8 mouse cellular contexts compared by ENCODE assay signal in the genomic region with DNA sequence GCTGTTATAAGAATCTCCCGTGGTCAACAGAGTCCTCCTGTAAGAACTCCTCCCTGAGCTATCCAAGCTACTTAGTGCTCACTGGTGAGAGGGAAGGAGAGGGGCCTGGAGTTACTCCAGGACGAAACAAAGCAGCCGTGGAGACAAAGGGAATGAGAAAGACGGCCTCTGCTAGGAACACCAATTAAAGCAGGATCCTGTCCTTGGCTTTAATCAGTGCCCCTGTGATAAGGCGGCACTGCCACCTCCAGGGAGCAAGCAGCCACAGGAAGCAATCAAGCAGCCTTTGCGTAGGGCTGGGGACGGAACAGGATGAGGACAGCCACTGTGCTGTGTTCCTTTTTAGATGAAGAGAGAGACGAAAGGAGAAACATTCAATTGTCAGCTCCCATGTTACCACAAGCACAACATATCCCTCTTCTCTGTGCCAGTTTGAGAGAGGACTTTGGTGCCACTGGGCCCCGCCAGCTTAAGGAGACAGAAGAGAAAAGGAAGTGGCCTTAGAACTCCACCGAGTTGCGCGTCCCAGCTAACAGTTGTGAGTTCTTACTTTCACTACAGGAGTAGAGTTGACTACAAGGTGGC.
DNase-seq lines count a peak whose midpoint lies in the region; ATAC-seq and TF ChIP-seq lines count a peak whose summit lies in the region.

No protein-coding gene starts in this region.

- TF ChIP-seq CTCF in kidney, postnatal 0 days (IDR thresholded peaks at IDR 0.05; ENCODE audit: low read depth): peak; percentile 39; the same call in 1 of the 2 replicates

- peak overlapping the region; percentile 94 for H3K27ac ChIP-seq in heart, embryonic 12.5 days (ENCODE audit: poor library complexity, severe bottlenecking)
- peak overlapping the region; percentile 91 for H3K27ac ChIP-seq in kidney, postnatal 0 days
- peak overlapping the region; percentile 94 for H3K27ac ChIP-seq in stomach, embryonic 14.5 days (ENCODE audit: low read length)

- 0 out of 2 replicates have a peak, but pooled peaks cover 4% of the 10 kb centered on the region for H3K36me3 ChIP-seq in heart, embryonic 12.5 days
- 0 out of 2 replicates have a peak, but pooled peaks cover 3% of the 10 kb centered on the region for H3K36me3 ChIP-seq in kidney, postnatal 0 days (ENCODE audit: insufficient read depth, low read length)
- no peaks in the 10 kb centered on the region for H3K36me3 ChIP-seq in stomach, embryonic 14.5 days (ENCODE audit: control insufficient read depth, insufficient read depth, low read length)

- peak; percentile 62 for DNase-seq in 416B (ENCODE audit: low read depth)
- DNase-seq in adrenal gland, postnatal 36 days: peak; percentile 52 to 53
- DNase-seq in kidney, postnatal 0 days (ENCODE audit: low spot score): peak; percentile 55
- DNase-seq in lung, postnatal 36 days: peak; percentile 68
- DNase-seq in urinary bladder, postnatal 25 days (ENCODE audit: low spot score): no peak
- DNase-seq in urinary bladder, adult 18-20 months (ENCODE audit: low spot score in 2 of 2): no peak

- no peak overlapping the region for H3K4me3 ChIP-seq in heart, embryonic 12.5 days
- no peak overlapping the region for H3K4me3 ChIP-seq in kidney, postnatal 0 days (replicated peaks; ENCODE audit: low read depth, low read length)
- H3K4me3 ChIP-seq in stomach, embryonic 14.5 days (ENCODE audit: low read depth, low read length): no peak overlapping the region

- H3K4me1 ChIP-seq in heart, embryonic 12.5 days (replicated peaks): peaks cover 97% of the 10 kb centered on the region
- peaks cover 67% of the 10 kb centered on the region for H3K4me1 ChIP-seq in kidney, postnatal 0 days (replicated peaks; ENCODE audit: insufficient read depth, low read length)
- peaks cover 65% of the 10 kb centered on the region for H3K4me1 ChIP-seq in stomach, embryonic 14.5 days (ENCODE audit: control insufficient read depth, insufficient read depth, low read length)

- peak overlapping the region; percentile 52 for H3K4me2 ChIP-seq in heart, embryonic 12.5 days
- peak overlapping the region; percentile 48; the same call in 1 of the 2 replicates for H3K4me2 ChIP-seq in kidney, postnatal 0 days (ENCODE audit: low read length)
- H3K4me2 ChIP-seq in stomach, embryonic 14.5 days (replicated peaks; ENCODE audit: low read depth, low read length): peak overlapping the region; percentile 17

- peak overlapping the region; percentile 56 for H3K9ac ChIP-seq in heart, embryonic 12.5 days
- no peak overlapping the region for H3K9ac ChIP-seq in kidney, postnatal 0 days (ENCODE audit: low read depth, low read length)
- H3K9ac ChIP-seq in stomach, embryonic 14.5 days (replicated peaks; ENCODE audit: low read depth, low read length): no peak overlapping the region

- ATAC-seq in heart, embryonic 12.5 days (ENCODE audit: insufficient number of reproducible peaks, low FRiP score): no peak
- ATAC-seq in kidney, postnatal 0 days (replicated peaks; ENCODE audit: low FRiP score, low read depth): no peak
- ATAC-seq in stomach, embryonic 14.5 days (ENCODE audit: insufficient number of reproducible peaks, insufficient read depth, low FRiP score, low read depth): no peak

- no peaks in the 10 kb centered on the region for H3K27me3 ChIP-seq in heart, embryonic 12.5 days (replicated peaks)
- no peaks in the 10 kb centered on the region for H3K27me3 ChIP-seq in kidney, postnatal 0 days (ENCODE audit: insufficient read depth, low read length)
- no peaks in the 10 kb centered on the region for H3K27me3 ChIP-seq in stomach, embryonic 14.5 days (ENCODE audit: control insufficient read depth, insufficient read depth, low read length)

- no peaks in the 10 kb centered on the region for H3K9me3 ChIP-seq in heart, embryonic 12.5 days (replicated peaks)
- H3K9me3 ChIP-seq in kidney, postnatal 0 days (replicated peaks; ENCODE audit: low read length): no peaks in the 10 kb centered on the region
- H3K9me3 ChIP-seq in stomach, embryonic 14.5 days (ENCODE audit: control insufficient read depth, low read depth, low read length): no peaks in the 10 kb centered on the region

- 23% methylated on average over 12 of the region's 12 CpGs for WGBS in heart, embryonic 12.5 days
- WGBS in kidney, postnatal 0 days: 22% methylated on average over 12 of the region's 12 CpGs
- WGBS in stomach, embryonic 14.5 days: 39% methylated on average over 12 of the region's 12 CpGs

Comparison
In these comparisons a context has a peak if more than half of its experiments do, and no peak if none do; other contexts are left out.
1. DNase-seq: peak in 416B (single experiment), adrenal gland, postnatal 36 days (2 of 2), kidney, postnatal 0 days (single experiment) and lung, postnatal 36 days (single experiment); none in urinary bladder, postnatal 25 days (single experiment) and urinary bladder, adult 18-20 months (0 of 2).
2. Peak in every context shown above with its lines, with median percentiles within 50 percentile points of each other: H3K27ac ChIP-seq and H3K4me2 ChIP-seq.